Mouse (Mus musculus): ENCODE data around the gene Pip5k1b. TPM values are rescaled to one million over a fixed set of nuclear protein-coding genes. Genes with fewer than 3 reads are reported as not detected.

Gene Pip5k1b
- polyA plus RNA-seq, 1 experiment from 2014 or later: 22.1 TPM

- 35% methylated on average over 1 of the region's 1 CpGs for WGBS
- Histone ChIP-seq H3K9me3 (ENCODE audit: control insufficient read depth, low read length) (no peaks in the 10 kb centered on the region), H3K9ac (ENCODE audit: low read depth, low read length) (no peak overlapping the region), H3K27me3 (replicated peaks; ENCODE audit: control insufficient read depth, insufficient read depth, low read length) (no peaks in the 10 kb centered on the region), H3K27ac (ENCODE audit: low read length) (no peak overlapping the region), H3K36me3 (ENCODE audit: control insufficient read depth, insufficient read depth, low read length) (no peaks in the 10 kb centered on the region), H3K4me1 (ENCODE audit: control insufficient read depth, insufficient read depth, low read length) (peaks cover 12% of the 10 kb centered on the region), H3K4me3 (ENCODE audit: low read length) (no peak overlapping the region), H3K4me2 (ENCODE audit: low read depth, low read length) (no peak overlapping the region)
- ATAC-seq: no peak
Measured at GRCm38 (mm10) chr19:24326969-24327368, 228.7 kb downstream of the Pip5k1b start.

- H3K4me3 ChIP-seq (ENCODE audit: low read length): no peak overlapping the region
- H3K9me3 ChIP-seq (ENCODE audit: control insufficient read depth, low read length): no peaks in the 10 kb centered on the region
- 78% methylated on average over 6 of the region's 6 CpGs for WGBS
- H3K4me2 ChIP-seq (ENCODE audit: low read depth, low read length): no peak overlapping the region
- no peaks in the 10 kb centered on the region for H3K36me3 ChIP-seq (ENCODE audit: control insufficient read depth, insufficient read depth, low read length)
- H3K27me3 ChIP-seq (replicated peaks; ENCODE audit: control insufficient read depth, insufficient read depth, low read length): no peaks in the 10 kb centered on the region
- H3K9ac ChIP-seq (ENCODE audit: low read depth, low read length): no peak overlapping the region
- peaks cover 12% of the 10 kb centered on the region for H3K4me1 ChIP-seq (ENCODE audit: control insufficient read depth, insufficient read depth, low read length)
- ATAC-seq: no peak
- no peak overlapping the region for H3K27ac ChIP-seq (ENCODE audit: low read length)
Measured at GRCm38 (mm10) chr19:24325692-24326091, 230.0 kb downstream of the Pip5k1b start.

GRCm38 (mm10) chr19:24323841-24324613 lies 231.6 kb downstream of the Pip5k1b start:
- H3K4me3 ChIP-seq (ENCODE audit: low read length): no peak overlapping the region
- 27% methylated on average over 10 of the region's 10 CpGs for WGBS
- no peak for ATAC-seq
- H3K27me3 ChIP-seq (replicated peaks; ENCODE audit: control insufficient read depth, insufficient read depth, low read length): no peaks in the 10 kb centered on the region
- H3K9me3 ChIP-seq (ENCODE audit: control insufficient read depth, low read length): no peaks in the 10 kb centered on the region
- 0 out of 2 replicates have a peak overlapping the region, but pooled peaks have one; percentile 18 for H3K27ac ChIP-seq (ENCODE audit: low read length)
- no peak overlapping the region for H3K4me2 ChIP-seq (ENCODE audit: low read depth, low read length)
- H3K36me3 ChIP-seq (ENCODE audit: control insufficient read depth, insufficient read depth, low read length): no peaks in the 10 kb centered on the region
- H3K4me1 ChIP-seq (ENCODE audit: control insufficient read depth, insufficient read depth, low read length): peaks cover 12% of the 10 kb centered on the region
- H3K9ac ChIP-seq (ENCODE audit: low read depth, low read length): no peak overlapping the region

GRCm38 (mm10) chr19:24321900-24322311 lies 233.8 kb downstream of the Pip5k1b start:
- 90% methylated on average over 8 of the region's 8 CpGs for WGBS
- peaks cover 11% of the 10 kb centered on the region for H3K4me1 ChIP-seq (ENCODE audit: control insufficient read depth, insufficient read depth, low read length)
- H3K36me3 ChIP-seq (ENCODE audit: control insufficient read depth, insufficient read depth, low read length): no peaks in the 10 kb centered on the region
- no peak for ATAC-seq
- no peak overlapping the region for H3K27ac ChIP-seq (ENCODE audit: low read length)
- no peak overlapping the region for H3K4me3 ChIP-seq (ENCODE audit: low read length)
- no peaks in the 10 kb centered on the region for H3K27me3 ChIP-seq (replicated peaks; ENCODE audit: control insufficient read depth, insufficient read depth, low read length)
- H3K9me3 ChIP-seq (ENCODE audit: control insufficient read depth, low read length): no peaks in the 10 kb centered on the region
- no peak overlapping the region for H3K9ac ChIP-seq (ENCODE audit: low read depth, low read length)
- no peak overlapping the region for H3K4me2 ChIP-seq (ENCODE audit: low read depth, low read length)

GRCm38 (mm10) chr19:24321211-24321899 lies 234.3 kb downstream of the Pip5k1b start:
- H3K36me3 ChIP-seq (ENCODE audit: control insufficient read depth, insufficient read depth, low read length): no peaks in the 10 kb centered on the region
- H3K9me3 ChIP-seq (ENCODE audit: control insufficient read depth, low read length): no peaks in the 10 kb centered on the region
- H3K9ac ChIP-seq (ENCODE audit: low read depth, low read length): no peak overlapping the region
- no peak overlapping the region for H3K4me2 ChIP-seq (ENCODE audit: low read depth, low read length)
- no peak overlapping the region for H3K4me3 ChIP-seq (ENCODE audit: low read length)
- no peaks in the 10 kb centered on the region for H3K27me3 ChIP-seq (replicated peaks; ENCODE audit: control insufficient read depth, insufficient read depth, low read length)
- H3K4me1 ChIP-seq (ENCODE audit: control insufficient read depth, insufficient read depth, low read length): peaks cover 15% of the 10 kb centered on the region
- H3K27ac ChIP-seq (ENCODE audit: low read length): no peak overlapping the region
- ATAC-seq: no peak
- 87% methylated on average over 6 of the region's 6 CpGs for WGBS

GRCm38 (mm10) chr19:24318172-24318571 lies 237.5 kb downstream of the Pip5k1b start:
- Histone ChIP-seq H3K4me2 (ENCODE audit: low read depth, low read length) (no peak overlapping the region), H3K27me3 (replicated peaks; ENCODE audit: control insufficient read depth, insufficient read depth, low read length) (no peaks in the 10 kb centered on the region), H3K9me3 (ENCODE audit: control insufficient read depth, low read length) (no peaks in the 10 kb centered on the region), H3K27ac (ENCODE audit: low read length) (peak overlapping the region; percentile 86), H3K4me3 (ENCODE audit: low read length) (no peak overlapping the region), H3K36me3 (ENCODE audit: control insufficient read depth, insufficient read depth, low read length) (no peaks in the 10 kb centered on the region), H3K9ac (ENCODE audit: low read depth, low read length) (no peak overlapping the region), H3K4me1 (ENCODE audit: control insufficient read depth, insufficient read depth, low read length) (peaks cover 4% of the 10 kb centered on the region; the same call in 1 of the 2 replicates)
- 69% methylated on average over 10 of the region's 10 CpGs for WGBS
- peak; percentile 63 for ATAC-seq

GRCm38 (mm10) chr19:24317731-24318130 lies 237.9 kb downstream of the Pip5k1b start:
- H3K9ac ChIP-seq (ENCODE audit: low read depth, low read length): no peak overlapping the region
- no peaks in the 10 kb centered on the region for H3K9me3 ChIP-seq (ENCODE audit: control insufficient read depth, low read length)
- no peak overlapping the region for H3K4me3 ChIP-seq (ENCODE audit: low read length)
- peak; percentile 95 for ATAC-seq
- H3K27ac ChIP-seq (ENCODE audit: low read length): peak overlapping the region; percentile 86
- 51% methylated on average over 2 of the region's 2 CpGs for WGBS
- H3K4me2 ChIP-seq (ENCODE audit: low read depth, low read length): no peak overlapping the region
- H3K27me3 ChIP-seq (replicated peaks; ENCODE audit: control insufficient read depth, insufficient read depth, low read length): no peaks in the 10 kb centered on the region
- no peaks in the 10 kb centered on the region for H3K36me3 ChIP-seq (ENCODE audit: control insufficient read depth, insufficient read depth, low read length)
- H3K4me1 ChIP-seq (ENCODE audit: control insufficient read depth, insufficient read depth, low read length): peaks cover 4% of the 10 kb centered on the region; the same call in 1 of the 2 replicates

GRCm38 (mm10) chr19:24317038-24317591 lies 238.6 kb downstream of the Pip5k1b start:
- no peaks in the 10 kb centered on the region for H3K9me3 ChIP-seq (ENCODE audit: control insufficient read depth, low read length)
- no peaks in the 10 kb centered on the region for H3K36me3 ChIP-seq (ENCODE audit: control insufficient read depth, insufficient read depth, low read length)
- no peak overlapping the region for H3K4me3 ChIP-seq (ENCODE audit: low read length)
- H3K4me2 ChIP-seq (ENCODE audit: low read depth, low read length): no peak overlapping the region
- H3K4me1 ChIP-seq (ENCODE audit: control insufficient read depth, insufficient read depth, low read length): peaks cover 4% of the 10 kb centered on the region; the same call in 1 of the 2 replicates
- 47% methylated on average over 15 of the region's 15 CpGs for WGBS
- no peaks in the 10 kb centered on the region for H3K27me3 ChIP-seq (replicated peaks; ENCODE audit: control insufficient read depth, insufficient read depth, low read length)
- peak overlapping the region; percentile 86 for H3K27ac ChIP-seq (ENCODE audit: low read length)
- H3K9ac ChIP-seq (ENCODE audit: low read depth, low read length): no peak overlapping the region
- peak; percentile 77 for ATAC-seq

- Histone ChIP-seq H3K9ac (ENCODE audit: low read depth, low read length) (no peak overlapping the region), H3K4me1 (ENCODE audit: control insufficient read depth, insufficient read depth, low read length) (peaks cover 4% of the 10 kb centered on the region; the same call in 1 of the 2 replicates), H3K4me3 (ENCODE audit: low read length) (no peak overlapping the region), H3K27ac (ENCODE audit: low read length) (peak overlapping the region; percentile 86; the same call in 1 of the 2 replicates), H3K4me2 (ENCODE audit: low read depth, low read length) (no peak overlapping the region), H3K9me3 (ENCODE audit: control insufficient read depth, low read length) (no peaks in the 10 kb centered on the region), H3K36me3 (ENCODE audit: control insufficient read depth, insufficient read depth, low read length) (no peaks in the 10 kb centered on the region), H3K27me3 (replicated peaks; ENCODE audit: control insufficient read depth, insufficient read depth, low read length) (no peaks in the 10 kb centered on the region)
- WGBS: 73% methylated on average over 9 of the region's 9 CpGs
- no peak for ATAC-seq
Measured at GRCm38 (mm10) chr19:24316060-24316725, 239.5 kb downstream of the Pip5k1b start.
